Mouse (Mus musculus) neural tube, embryonic 14.5 days (tissue): ENCODE results near the gene Dcaf8. TPM values are rescaled to one million over a fixed set of nuclear protein-coding genes. Genes with fewer than 3 reads are reported as not detected.
A peak's percentile ranks its signal among the peaks of the same experiment; 100 is the strongest.

Source experiments
- ATAC-seq: fragments of 200-750 bp; cut with Nextera tagmentation; 2 replicates; pipeline ENCODE4 v1.8.0; 2017; ENCODE audit warnings: low read depth, mild to moderate bottlenecking, moderate TSS enrichment, moderate library complexity
- H3K27ac ChIP-seq: fragments of 300-500 bp; sonication (generic); 2 replicates; pipeline ENCODE4 v1.5.1; 2014; ENCODE audit warnings: low read depth, mild to moderate bottlenecking, control low read depth, low read length, moderate library complexity, mixed read lengths
- H3K27me3 ChIP-seq: fragments of 300-500 bp; sonication (generic); 2 replicates; pipeline ENCODE4 v1.6.1; 2014; ENCODE audit warnings: low read length; ENCODE audit not compliant: control insufficient read depth, insufficient read depth
- H3K36me3 ChIP-seq: fragments of 300-500 bp; sonication (generic); 2 replicates; pipeline ENCODE4 v1.6.1; 2014; ENCODE audit warnings: low read length, mixed read lengths; ENCODE audit not compliant: control insufficient read depth, insufficient read depth
- H3K4me1 ChIP-seq: fragments of 300-500 bp; sonication (generic); 2 replicates; pipeline ENCODE4 v1.6.1; 2014; ENCODE audit warnings: low read length; ENCODE audit not compliant: control insufficient read depth, insufficient read depth
- H3K4me2 ChIP-seq: fragments of 300-500 bp; sonication (generic); 2 replicates; pipeline ENCODE4 v1.6.1; 2014; ENCODE audit warnings: mild to moderate bottlenecking, low read depth, low read length, control low read depth
- H3K4me3 ChIP-seq: fragments of 300-500 bp; sonication (generic); 2 replicates; pipeline ENCODE4 v1.5.1; 2014; ENCODE audit warnings: low read depth, low read length, control low read depth, mixed read lengths
- H3K9ac ChIP-seq: fragments of 300-500 bp; sonication (generic); replicated peaks from 2 replicates; pipeline ENCODE4 v1.6.1; 2014; ENCODE audit warnings: low read depth, mild to moderate bottlenecking, control low read depth, low read length, mixed read lengths
- H3K9me3 ChIP-seq: fragments of 300-500 bp; sonication (generic); 2 replicates; pipeline ENCODE4 v1.6.1; 2016; ENCODE audit warnings: low read length; ENCODE audit not compliant: control insufficient read depth
- WGBS: fragments of 180-500 bp; shearing (Covaris S2); extraction: QIAGEN DNeasy Blood & Tissue Kit; methylation state at CpG from one replicate; pipeline ENCODE4 v1.1.7; 2014; 5-methylcytosine and 5-hydroxymethylcytosine counted together
- polyA plus RNA-seq: library from polyadenylated mRNA; unstranded; fragments of >200 nt; fragmentation: Nextera tagmentation; extraction: Ambion mirVana; gene quantifications from 2 replicates; pipeline ENCODE4 v1.2.1, GENCODE M21; 2014

Dcaf8 gene
- polyA plus RNA-seq, 1 experiment from 2014 or later, result 72.3 TPM

DNA sequence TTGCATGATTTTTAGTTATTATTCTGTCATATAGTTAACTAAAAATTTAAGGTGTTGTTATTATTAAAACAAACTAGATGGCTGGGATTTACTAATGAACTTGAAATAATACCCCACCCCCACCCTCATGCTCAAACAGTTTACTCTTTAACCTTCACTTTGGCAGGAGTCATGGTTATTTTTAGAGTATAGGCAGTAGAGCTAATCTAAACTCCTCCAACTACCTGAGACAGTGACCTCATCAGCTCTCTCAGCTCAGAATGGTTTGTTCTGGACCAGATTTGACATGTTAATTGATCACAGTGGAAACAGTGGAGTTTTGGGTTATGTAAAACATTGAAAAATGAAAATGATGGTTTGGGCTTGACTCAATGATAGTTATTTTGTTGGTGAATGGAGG is 12.6 kb downstream of the Dcaf8 start:
- H3K4me1 ChIP-seq, result no peaks in the 10 kb centered on the region
- H3K9me3 ChIP-seq, result no peaks in the 10 kb centered on the region
- H3K4me2 ChIP-seq, result no peak overlapping the region
- no peak overlapping the region for H3K27ac ChIP-seq
- no peak overlapping the region for H3K9ac ChIP-seq
- no peak overlapping the region for H3K4me3 ChIP-seq
- peaks cover 2% of the 10 kb centered on the region; the same call in 1 of the 2 replicates for H3K36me3 ChIP-seq
- no peak for ATAC-seq
- no peaks in the 10 kb centered on the region for H3K27me3 ChIP-seq

DNA sequence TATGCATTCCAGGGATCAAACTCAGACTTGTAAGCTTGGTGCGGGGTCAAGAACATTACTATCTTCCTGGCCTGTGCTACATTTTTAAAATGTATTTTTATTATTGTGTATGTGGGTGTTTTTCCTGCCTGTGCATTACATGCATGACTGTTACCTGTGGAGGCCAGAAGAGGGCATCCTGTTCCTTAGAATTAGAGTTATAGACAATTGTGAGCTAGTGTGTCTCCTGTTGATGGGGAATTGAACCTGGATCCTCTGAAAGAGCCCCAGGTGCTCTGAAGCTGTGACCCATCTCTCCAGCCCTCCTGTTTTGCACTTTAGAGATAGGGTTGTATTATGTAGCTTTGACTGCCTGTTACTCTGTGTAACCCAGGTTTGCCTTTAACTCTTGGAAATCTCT is 14.1 kb downstream of the Dcaf8 start:
- H3K9ac ChIP-seq, result no peak overlapping the region
- H3K36me3 ChIP-seq, result peaks cover 13% of the 10 kb centered on the region
- no peaks in the 10 kb centered on the region for H3K9me3 ChIP-seq
- 90% methylated on average over 1 of the region's 1 CpGs for WGBS
- peak; percentile 31; the same call in 1 of the 2 replicates for ATAC-seq
- H3K4me2 ChIP-seq, result no peak overlapping the region
- H3K27me3 ChIP-seq, result no peaks in the 10 kb centered on the region
- H3K4me1 ChIP-seq, result no peaks in the 10 kb centered on the region
- H3K4me3 ChIP-seq, result no peak overlapping the region
- no peak overlapping the region for H3K27ac ChIP-seq

DNA sequence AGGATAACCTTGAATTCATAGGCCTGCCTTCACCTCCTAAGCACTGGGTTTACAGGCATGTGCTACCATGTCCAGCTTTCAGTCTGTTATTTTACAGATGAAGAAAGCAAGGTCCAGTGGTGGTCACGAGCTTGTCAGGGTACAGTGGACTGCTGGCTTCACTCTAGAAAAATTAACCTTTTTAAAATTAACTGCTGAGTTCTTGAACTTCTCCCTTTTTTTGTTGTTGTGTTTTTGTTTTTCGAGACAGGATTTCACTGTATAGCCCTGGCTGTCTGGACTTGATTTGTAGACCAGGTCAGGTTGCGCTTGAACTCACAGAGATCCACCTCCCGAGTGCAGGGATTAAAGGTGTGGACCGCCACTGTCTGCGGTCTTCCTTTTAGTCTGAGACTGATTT is 15.1 kb downstream of the Dcaf8 start:
- no peaks in the 10 kb centered on the region for H3K4me1 ChIP-seq
- no peaks in the 10 kb centered on the region for H3K27me3 ChIP-seq
- WGBS, result 83% methylated on average over 6 of the region's 6 CpGs
- no peak overlapping the region for H3K27ac ChIP-seq
- H3K4me2 ChIP-seq, result no peak overlapping the region
- ATAC-seq, result no peak
- peaks cover 20% of the 10 kb centered on the region for H3K36me3 ChIP-seq
- H3K9me3 ChIP-seq, result no peaks in the 10 kb centered on the region
- H3K9ac ChIP-seq, result no peak overlapping the region
- H3K4me3 ChIP-seq, result no peak overlapping the region

DNA sequence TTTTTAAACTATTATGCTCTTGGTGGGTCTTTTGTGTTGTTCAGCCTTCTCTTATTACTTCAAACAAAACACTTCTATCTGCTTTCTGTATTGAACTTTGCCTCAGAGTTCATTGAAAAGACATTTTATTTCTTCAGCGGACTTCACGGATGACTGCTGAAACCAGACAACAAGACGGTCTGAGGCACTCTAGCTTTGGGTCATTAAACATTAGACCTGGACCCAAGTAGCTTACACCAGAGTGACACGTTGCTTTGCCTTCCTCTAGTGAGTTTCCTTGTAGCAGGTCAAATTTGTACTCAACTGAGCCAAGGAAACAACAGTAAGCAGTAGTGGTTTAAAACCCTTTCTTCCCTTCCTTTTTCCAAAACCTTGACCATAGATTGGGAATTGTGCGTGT is 20.0 kb downstream of the Dcaf8 start:
- ATAC-seq, result no peak
- Histone ChIP-seq H3K27me3 (no peaks in the 10 kb centered on the region), H3K36me3 (peaks cover 38% of the 10 kb centered on the region), H3K9me3 (no peaks in the 10 kb centered on the region), H3K27ac (no peak overlapping the region), H3K9ac (no peak overlapping the region), H3K4me3 (no peak overlapping the region), H3K4me2 (no peak overlapping the region), H3K4me1 (no peaks in the 10 kb centered on the region)
- WGBS, result 72% methylated on average over 5 of the region's 5 CpGs

DNA sequence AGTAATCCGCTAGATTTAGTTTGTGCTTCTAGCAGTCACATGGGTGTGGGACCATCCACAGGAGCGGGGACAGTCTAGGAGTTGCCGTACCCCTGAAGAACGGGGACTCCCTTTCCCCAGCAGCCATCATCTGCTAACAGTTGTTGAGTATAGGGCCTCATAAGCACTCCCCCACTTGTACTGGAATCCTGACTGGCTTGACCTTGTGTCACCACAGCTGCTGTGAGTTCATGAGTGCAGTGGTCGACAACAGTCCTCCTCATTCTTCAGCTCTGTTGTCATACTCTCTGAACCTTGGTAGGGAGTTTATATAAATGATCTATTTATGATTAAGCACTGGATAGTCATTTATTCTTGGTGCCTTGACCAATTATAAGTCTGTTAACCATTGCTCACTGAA is 21.9 kb downstream of the Dcaf8 start:
- Histone ChIP-seq H3K27ac (no peak overlapping the region), H3K4me1 (no peaks in the 10 kb centered on the region), H3K9me3 (no peaks in the 10 kb centered on the region), H3K4me3 (no peak overlapping the region), H3K9ac (no peak overlapping the region), H3K4me2 (no peak overlapping the region), H3K36me3 (peaks cover 53% of the 10 kb centered on the region), H3K27me3 (no peaks in the 10 kb centered on the region)
- 95% methylated on average over 5 of the region's 5 CpGs for WGBS
- no peak for ATAC-seq

DNA sequence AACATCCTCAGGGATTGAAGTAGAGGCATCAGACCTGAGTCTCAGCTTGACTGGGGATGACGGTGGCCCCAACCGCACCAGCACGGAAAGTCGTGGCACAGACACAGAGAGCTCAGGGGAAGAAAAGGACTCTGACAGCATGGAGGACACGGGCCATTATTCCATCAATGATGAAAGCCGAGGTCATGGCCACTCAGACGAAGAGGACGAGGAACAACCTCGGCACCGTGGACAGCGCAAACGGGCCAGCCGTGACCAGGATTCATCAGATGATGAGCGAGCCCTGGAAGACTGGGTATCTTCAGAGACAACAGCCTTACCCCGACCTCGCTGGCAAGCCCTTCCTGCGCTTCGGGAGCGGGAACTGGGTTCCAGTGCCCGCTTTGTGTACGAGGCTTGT is 24.5 kb downstream of the Dcaf8 start:
- Histone ChIP-seq H3K36me3 (peaks cover 42% of the 10 kb centered on the region), H3K27me3 (no peaks in the 10 kb centered on the region), H3K9me3 (no peaks in the 10 kb centered on the region), H3K9ac (no peak overlapping the region), H3K4me3 (no peak overlapping the region), H3K4me2 (no peak overlapping the region), H3K4me1 (no peaks in the 10 kb centered on the region), H3K27ac (no peak overlapping the region)
- WGBS, result 87% methylated on average over 21 of the region's 21 CpGs
- no peak for ATAC-seq

DNA sequence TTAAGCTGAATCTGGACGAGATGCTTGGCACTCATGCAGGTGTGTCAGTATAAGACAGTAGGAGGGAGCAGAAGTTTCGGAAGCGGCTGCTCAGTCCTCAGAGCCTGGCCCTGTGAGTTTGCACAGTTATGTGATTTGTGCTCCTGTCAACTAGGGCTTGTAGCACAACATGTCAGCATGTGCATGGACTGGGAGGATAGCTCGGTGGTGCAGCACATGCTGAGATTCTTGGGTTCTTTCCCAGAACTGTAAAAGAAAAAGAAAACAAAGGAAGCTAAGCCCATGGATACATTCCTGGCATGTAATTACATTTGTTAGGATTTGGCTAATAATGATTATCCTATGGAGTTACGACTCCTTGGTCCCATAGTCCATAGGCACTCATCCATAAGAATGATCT is 25.3 kb downstream of the Dcaf8 start:
- H3K9ac ChIP-seq, result no peak overlapping the region
- WGBS, result 62% methylated on average over 5 of the region's 5 CpGs
- no peaks in the 10 kb centered on the region for H3K27me3 ChIP-seq
- no peak overlapping the region for H3K4me3 ChIP-seq
- no peaks in the 10 kb centered on the region for H3K9me3 ChIP-seq
- H3K4me2 ChIP-seq, result no peak overlapping the region
- H3K36me3 ChIP-seq, result peaks cover 39% of the 10 kb centered on the region
- no peak overlapping the region for H3K27ac ChIP-seq
- H3K4me1 ChIP-seq, result no peaks in the 10 kb centered on the region
- no peak for ATAC-seq

DNA sequence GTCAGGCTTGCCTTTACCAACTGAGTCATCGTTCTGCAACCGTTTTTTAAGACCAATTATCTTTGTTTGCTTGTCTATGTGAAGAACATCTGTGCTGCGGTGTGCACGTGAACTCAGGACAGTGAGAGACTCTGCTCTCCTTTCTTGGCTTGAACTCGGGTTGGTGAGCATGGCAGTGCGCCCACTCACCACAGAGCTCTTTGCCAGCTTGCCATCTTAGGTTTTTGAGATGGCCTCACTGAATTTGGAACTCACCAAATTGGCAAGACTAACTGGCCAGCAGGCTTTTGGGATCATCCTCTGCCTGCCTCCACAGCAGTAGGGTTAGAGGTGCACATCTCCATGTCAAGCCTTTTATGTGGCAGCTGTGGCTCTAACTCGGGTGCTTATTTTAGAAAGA is 29.9 kb downstream of the Dcaf8 start:
- Histone ChIP-seq H3K9me3 (no peaks in the 10 kb centered on the region), H3K4me1 (no peaks in the 10 kb centered on the region), H3K27ac (no peak overlapping the region), H3K27me3 (no peaks in the 10 kb centered on the region), H3K9ac (no peak overlapping the region), H3K36me3 (peaks cover 29% of the 10 kb centered on the region), H3K4me3 (no peak overlapping the region), H3K4me2 (no peak overlapping the region)
- 86% methylated on average over 7 of the region's 7 CpGs for WGBS
- no peak for ATAC-seq

DNA sequence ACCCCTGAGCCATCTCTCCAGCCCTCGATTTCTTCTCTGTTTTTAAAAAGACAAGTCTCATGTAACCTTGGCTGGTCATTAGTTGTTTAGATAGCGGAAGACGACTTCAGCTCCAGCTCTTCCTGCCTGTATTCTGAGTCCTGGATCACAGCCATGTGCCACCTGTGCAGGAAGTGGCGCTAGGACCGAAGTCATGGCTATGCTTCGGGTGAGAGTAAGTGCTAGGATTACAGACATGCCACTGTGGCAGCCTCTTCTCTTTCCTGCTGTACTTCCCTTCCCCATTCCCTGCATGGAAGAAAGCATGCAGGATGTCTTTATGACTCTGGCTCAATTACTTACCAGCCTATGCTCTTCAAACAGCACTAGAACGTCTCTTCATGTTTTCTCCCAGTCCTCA is 31.2 kb downstream of the Dcaf8 start:
- 77% methylated on average over 7 of the region's 7 CpGs for WGBS
- H3K36me3 ChIP-seq, result peaks cover 17% of the 10 kb centered on the region

DNA sequence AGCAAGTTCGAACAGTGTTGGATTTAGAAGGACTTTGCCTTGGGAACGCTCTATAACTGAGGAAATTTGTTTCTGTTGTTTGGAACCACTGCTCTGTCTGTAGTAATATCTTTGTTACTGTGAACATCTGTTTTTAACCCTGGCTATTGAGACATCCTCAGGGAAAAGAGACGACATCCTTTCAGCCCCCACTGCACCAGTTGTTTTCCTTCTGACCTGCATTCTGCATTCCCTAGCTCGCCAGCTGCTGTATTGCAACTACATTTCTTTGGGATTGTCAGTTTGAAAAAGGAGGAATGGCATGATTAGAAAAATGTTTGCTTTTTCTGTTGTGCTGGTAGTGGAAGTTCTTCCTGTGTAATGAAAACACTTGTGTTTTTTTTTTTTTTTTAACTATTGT is 33.0 kb downstream of the Dcaf8 start:
- Histone ChIP-seq H3K4me3 (no peak overlapping the region), H3K4me2 (no peak overlapping the region), H3K9me3 (no peaks in the 10 kb centered on the region), H3K9ac (no peak overlapping the region), H3K27ac (no peak overlapping the region), H3K4me1 (no peaks in the 10 kb centered on the region), H3K27me3 (no peaks in the 10 kb centered on the region), H3K36me3 (peaks cover 11% of the 10 kb centered on the region)
- WGBS, result 69% methylated on average over 4 of the region's 4 CpGs
- ATAC-seq, result no peak

More for the DNA sequence above, 31.2 kb downstream of the Dcaf8 start:
- Histone ChIP-seq H3K4me2 (no peak overlapping the region), H3K27ac (no peak overlapping the region), H3K4me3 (no peak overlapping the region), H3K9ac (no peak overlapping the region), H3K9me3 (no peaks in the 10 kb centered on the region), H3K4me1 (no peaks in the 10 kb centered on the region), H3K27me3 (no peaks in the 10 kb centered on the region)
- no peak for ATAC-seq
